Mouse (Mus musculus): Measurements from ENCODE around the gene Gm17387.
"Not testable (repeated sequence)": the region's sequence is repeated elsewhere in the genome, so short reads cannot be mapped to it uniquely, and the experiment has no call there.

DNA sequence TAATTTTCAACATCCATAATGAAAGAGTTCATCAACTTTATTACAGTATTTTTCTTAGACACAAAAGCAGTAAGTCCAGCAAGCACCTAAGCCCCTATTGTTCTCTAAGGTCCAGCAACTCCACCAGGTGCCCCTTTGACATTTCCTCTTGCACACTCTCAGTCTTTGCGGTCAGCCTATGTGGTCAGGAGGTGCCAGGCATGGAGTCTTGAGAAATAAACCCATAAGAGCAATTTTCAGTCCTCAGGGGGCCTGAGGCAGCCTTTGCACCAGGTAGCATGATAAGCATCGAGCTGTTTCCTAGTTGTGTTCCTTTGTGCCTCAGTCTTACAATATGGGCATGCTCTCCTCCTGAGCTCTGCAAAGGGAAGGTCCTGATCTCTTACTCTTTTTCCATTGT, 7.7 kb downstream of the Gm17387 start:
- not testable (repeated sequence) for TF ChIP-seq CTCF (IDR thresholded peaks at IDR 0.05; ENCODE audit: low read depth, low read length); POLR2A (IDR thresholded peaks at IDR 0.05; ENCODE audit: insufficient read depth, low read length)
